Mouse (Mus musculus): Measurements from ENCODE around the gene Lrmda. TPM values are rescaled to one million over a fixed set of nuclear protein-coding genes. Genes with fewer than 3 reads are reported as not detected.

The Lrmda gene
- total and polyA plus RNA-seq, 2 experiments from 2014 or later = 0.18 TPM; not detected in 1

GRCm38 (mm10) chr14:22155034-22155433 is 135.5 kb downstream of the Lrmda start:
- peaks cover 7% of the 10 kb centered on the region; the same call in 1 of the 2 replicates for H3K4me1 ChIP-seq (ENCODE audit: insufficient read depth)
- DNase-seq (no peak), ATAC-seq (no peak)
- no peak overlapping the region for H3K27ac ChIP-seq (ENCODE audit: low read depth, low read length)
- H3K9ac ChIP-seq = no peak overlapping the region
- TF ChIP-seq CTCF (IDR thresholded peaks at IDR 0.05; ENCODE audit: low read depth) = no peak
- no peaks in the 10 kb centered on the region for H3K36me3 ChIP-seq (ENCODE audit: insufficient read depth)
- H3K4me3 ChIP-seq (ENCODE audit: low read depth, low read length) = no peak overlapping the region
- no peak overlapping the region for H3K4me2 ChIP-seq (ENCODE audit: low read depth)
- WGBS = 37% methylated on average over 2 of the region's 2 CpGs
- H3K27me3 ChIP-seq (ENCODE audit: insufficient read depth, low read length) = peaks cover 14% of the 10 kb centered on the region
- no peaks in the 10 kb centered on the region for H3K9me3 ChIP-seq (ENCODE audit: low read length)

- no peaks in the 10 kb centered on the region for H3K9me3 ChIP-seq (ENCODE audit: low read length)
Observed at GRCm38 (mm10) chr14:22155512-22156026, 136.1 kb downstream of the Lrmda start.

GRCm38 (mm10) chr14:22156991-22157390 is 137.5 kb downstream of the Lrmda start:
- DNase-seq = no peak
- peaks cover 7% of the 10 kb centered on the region; the same call in 1 of the 2 replicates for H3K4me1 ChIP-seq (ENCODE audit: insufficient read depth)
- H3K36me3 ChIP-seq (ENCODE audit: insufficient read depth) = no peaks in the 10 kb centered on the region
- H3K27ac ChIP-seq (ENCODE audit: low read depth, low read length) = no peak overlapping the region
- no peaks in the 10 kb centered on the region for H3K9me3 ChIP-seq (ENCODE audit: low read length)
- ATAC-seq = no peak
- no peak overlapping the region for H3K4me3 ChIP-seq (ENCODE audit: low read depth, low read length)
- no peak for TF ChIP-seq CTCF (IDR thresholded peaks at IDR 0.05; ENCODE audit: low read depth)
- peaks cover 14% of the 10 kb centered on the region for H3K27me3 ChIP-seq (ENCODE audit: insufficient read depth, low read length)
- H3K4me2 ChIP-seq (ENCODE audit: low read depth) = no peak overlapping the region
- WGBS = 65% methylated on average over 6 of the region's 6 CpGs
- no peak overlapping the region for H3K9ac ChIP-seq

More at GRCm38 (mm10) chr14:22155512-22156026, 136.1 kb downstream of the Lrmda start:
- no peak overlapping the region for H3K4me2 ChIP-seq (ENCODE audit: low read depth)
- H3K9ac ChIP-seq = no peak overlapping the region
- H3K36me3 ChIP-seq (ENCODE audit: insufficient read depth) = no peaks in the 10 kb centered on the region
- 19% methylated on average over 4 of the region's 4 CpGs for WGBS
- H3K4me1 ChIP-seq (ENCODE audit: insufficient read depth) = peaks cover 7% of the 10 kb centered on the region; the same call in 1 of the 2 replicates
- DNase-seq = no peak
- H3K4me3 ChIP-seq (ENCODE audit: low read depth, low read length) = no peak overlapping the region
- no peak overlapping the region for H3K27ac ChIP-seq (ENCODE audit: low read depth, low read length)
- H3K27me3 ChIP-seq (ENCODE audit: insufficient read depth, low read length) = peaks cover 14% of the 10 kb centered on the region
- no peak for TF ChIP-seq CTCF (IDR thresholded peaks at IDR 0.05; ENCODE audit: low read depth)
- ATAC-seq = no peak

GRCm38 (mm10) chr14:22161416-22161815 is 141.9 kb downstream of the Lrmda start:
- DNase-seq (no peak), ATAC-seq (no peak)
- no peaks in the 10 kb centered on the region for H3K9me3 ChIP-seq (ENCODE audit: low read length)
- no peak overlapping the region for H3K9ac ChIP-seq
- no peaks in the 10 kb centered on the region for H3K36me3 ChIP-seq (ENCODE audit: insufficient read depth)
- TF ChIP-seq CTCF (IDR thresholded peaks at IDR 0.05; ENCODE audit: low read depth) = no peak
- WGBS = 41% methylated on average over 3 of the region's 3 CpGs
- peaks cover 12% of the 10 kb centered on the region for H3K27me3 ChIP-seq (ENCODE audit: insufficient read depth, low read length)
- no peak overlapping the region for H3K4me2 ChIP-seq (ENCODE audit: low read depth)
- H3K4me1 ChIP-seq (ENCODE audit: insufficient read depth) = no peaks in the 10 kb centered on the region
- H3K4me3 ChIP-seq (ENCODE audit: low read depth, low read length) = no peak overlapping the region
- no peak overlapping the region for H3K27ac ChIP-seq (ENCODE audit: low read depth, low read length)

GRCm38 (mm10) chr14:22167285-22167684 is 147.8 kb downstream of the Lrmda start:
- Histone ChIP-seq H3K4me3 (ENCODE audit: low read depth, low read length) (no peak overlapping the region), H3K27ac (ENCODE audit: low read depth, low read length) (no peak overlapping the region), H3K9ac (no peak overlapping the region), H3K4me1 (ENCODE audit: insufficient read depth) (no peaks in the 10 kb centered on the region), H3K27me3 (ENCODE audit: insufficient read depth, low read length) (peaks cover 10% of the 10 kb centered on the region), H3K36me3 (ENCODE audit: insufficient read depth) (no peaks in the 10 kb centered on the region), H3K4me2 (ENCODE audit: low read depth) (no peak overlapping the region), H3K9me3 (ENCODE audit: low read length) (no peaks in the 10 kb centered on the region)
- WGBS = 68% methylated on average over 7 of the region's 7 CpGs
- ATAC-seq = no peak
- no peak for DNase-seq
- no peak for TF ChIP-seq CTCF (IDR thresholded peaks at IDR 0.05; ENCODE audit: low read depth)

GRCm38 (mm10) chr14:22168077-22168794 is 148.7 kb downstream of the Lrmda start:
- no peak for TF ChIP-seq CTCF (IDR thresholded peaks at IDR 0.05; ENCODE audit: low read depth)
- 70% methylated on average over 11 of the region's 11 CpGs for WGBS
- H3K4me2 ChIP-seq (ENCODE audit: low read depth) = no peak overlapping the region
- H3K4me1 ChIP-seq (ENCODE audit: insufficient read depth) = no peaks in the 10 kb centered on the region
- no peak for ATAC-seq
- peaks cover 10% of the 10 kb centered on the region for H3K27me3 ChIP-seq (ENCODE audit: insufficient read depth, low read length)
- H3K9ac ChIP-seq = no peak overlapping the region
- H3K9me3 ChIP-seq (ENCODE audit: low read length) = no peaks in the 10 kb centered on the region
- H3K36me3 ChIP-seq (ENCODE audit: insufficient read depth) = no peaks in the 10 kb centered on the region
- no peak for DNase-seq
- H3K4me3 ChIP-seq (ENCODE audit: low read depth, low read length) = no peak overlapping the region
- no peak overlapping the region for H3K27ac ChIP-seq (ENCODE audit: low read depth, low read length)

GRCm38 (mm10) chr14:22168795-22169568 is 149.5 kb downstream of the Lrmda start:
- H3K27me3 ChIP-seq (ENCODE audit: insufficient read depth, low read length) = peaks cover 10% of the 10 kb centered on the region
- TF ChIP-seq CTCF (IDR thresholded peaks at IDR 0.05; ENCODE audit: low read depth) = no peak
- ATAC-seq = no peak
- no peak overlapping the region for H3K27ac ChIP-seq (ENCODE audit: low read depth, low read length)
- no peaks in the 10 kb centered on the region for H3K9me3 ChIP-seq (ENCODE audit: low read length)
- no peak for DNase-seq
- H3K36me3 ChIP-seq (ENCODE audit: insufficient read depth) = no peaks in the 10 kb centered on the region
- no peak overlapping the region for H3K9ac ChIP-seq
- H3K4me3 ChIP-seq (ENCODE audit: low read depth, low read length) = no peak overlapping the region
- H3K4me1 ChIP-seq (ENCODE audit: insufficient read depth) = no peaks in the 10 kb centered on the region
- WGBS = 57% methylated on average over 14 of the region's 14 CpGs
- no peak overlapping the region for H3K4me2 ChIP-seq (ENCODE audit: low read depth)
